Mouse (Mus musculus) testis, adult 2 months (tissue): ENCODE results near the gene Apol6. TPM values are rescaled to one million over a fixed set of nuclear protein-coding genes. Genes with fewer than 3 reads are reported as not detected.

Source experiments
- H3K27ac ChIP-seq: fragments of 200-500 bp; 2 replicates; pipeline ENCODE4 v1.5.1; 2012; ENCODE audit warnings: low read depth, low read length; ENCODE audit not compliant: control insufficient read depth, insufficient read depth
- H3K27me3 ChIP-seq: fragments of 200-500 bp; 2 replicates; pipeline ENCODE4 v1.6.1; 2012; ENCODE audit warnings: mild to moderate bottlenecking, low read length, moderate library complexity; ENCODE audit not compliant: control insufficient read depth, insufficient read depth
- H3K36me3 ChIP-seq: fragments of 200-500 bp; 2 replicates; pipeline ENCODE4 v1.6.1; 2012; ENCODE audit warnings: mild to moderate bottlenecking, low read length; ENCODE audit not compliant: control insufficient read depth, insufficient read depth
- H3K4me1 ChIP-seq: fragments of 200-500 bp; 2 replicates; pipeline ENCODE4 v1.6.1; 2012; ENCODE audit warnings: low read length; ENCODE audit not compliant: control insufficient read depth, insufficient read depth
- H3K4me3 ChIP-seq: fragments of 200-500 bp; 2 replicates; pipeline ENCODE4 v1.5.1; 2012; ENCODE audit warnings: low read depth, mild to moderate bottlenecking, low read length, moderate library complexity, mixed read lengths; ENCODE audit not compliant: control insufficient read depth
- CTCF ChIP-seq: fragments of 200-500 bp; IDR thresholded peaks from 2 replicates; pipeline ENCODE4 v1.5.1; 2012; ENCODE audit warnings: low read depth, mild to moderate bottlenecking, inconsistent platforms, low read length, moderate library complexity; ENCODE audit not compliant: control insufficient read depth, insufficient read depth, insufficient replicate concordance
- POLR2A ChIP-seq: fragments of 200-500 bp; IDR thresholded peaks from 2 replicates; pipeline ENCODE4 v1.6.1; 2012; ENCODE audit warnings: low read depth, mild to moderate bottlenecking, inconsistent platforms, low read length, moderate library complexity; ENCODE audit not compliant: control insufficient read depth
- polyA plus RNA-seq: library from polyadenylated mRNA; depleted of rRNA; stranded (reverse); fragments of >200 nt; gene quantifications from 2 replicates; pipeline ENCODE4 v1.2.3, GENCODE M21; 2012

Apol6 gene
- polyA plus RNA-seq, 1 experiment, result 0.68 TPM

GRCm38 (mm10) chr15:77045609-77046008 is 1.1 kb downstream of the Apol6 start:
- H3K27ac ChIP-seq, result no peak overlapping the region
- H3K36me3 ChIP-seq, result no peaks in the 10 kb centered on the region
- TF ChIP-seq POLR2A (no peak), CTCF (no peak)

GRCm38 (mm10) chr15:77050570-77050969 is 6.0 kb downstream of the Apol6 start, which contains the start of gene Mb:
TSS of gene Mb (minus strand) at chr15:77050670.
- no peak for TF ChIP-seq POLR2A
- no peak for TF ChIP-seq CTCF
- no peaks in the 10 kb centered on the region; the same call in 1 of the 2 replicates for H3K4me1 ChIP-seq
- H3K36me3 ChIP-seq, result no peaks in the 10 kb centered on the region
- H3K4me3 ChIP-seq, result no peak within 1 kb of the TSS
- H3K27me3 ChIP-seq, result no peaks in the 10 kb centered on the region
- H3K27ac ChIP-seq, result no peak within 1 kb of the TSS

More at GRCm38 (mm10) chr15:77045609-77046008, 1.1 kb downstream of the Apol6 start:
- H3K4me1 ChIP-seq, result no peaks in the 10 kb centered on the region; the same call in 1 of the 2 replicates
- no peak overlapping the region for H3K4me3 ChIP-seq
- no peaks in the 10 kb centered on the region for H3K27me3 ChIP-seq

GRCm38 (mm10) chr15:77052176-77052575 is 7.6 kb downstream of the Apol6 start:
- TF ChIP-seq POLR2A, result no peak
- TF ChIP-seq CTCF, result no peak
- Histone ChIP-seq H3K4me3 (no peak overlapping the region), H3K4me1 (no peaks in the 10 kb centered on the region), H3K36me3 (no peaks in the 10 kb centered on the region), H3K27me3 (no peaks in the 10 kb centered on the region), H3K27ac (no peak overlapping the region)

- no peak for TF ChIP-seq CTCF
- TF ChIP-seq POLR2A, result no peak
- Histone ChIP-seq H3K27ac (no peak overlapping the region), H3K27me3 (no peaks in the 10 kb centered on the region), H3K4me1 (no peaks in the 10 kb centered on the region), H3K36me3 (no peaks in the 10 kb centered on the region), H3K4me3 (no peak overlapping the region)
Measured at GRCm38 (mm10) chr15:77053021-77053420, 8.5 kb downstream of the Apol6 start.

- Histone ChIP-seq H3K4me3 (no peak overlapping the region), H3K36me3 (no peaks in the 10 kb centered on the region), H3K27me3 (no peaks in the 10 kb centered on the region), H3K27ac (no peak overlapping the region), H3K4me1 (peaks cover 6% of the 10 kb centered on the region)
- no peak for TF ChIP-seq CTCF
- no peak for TF ChIP-seq POLR2A
Measured at GRCm38 (mm10) chr15:77054611-77055175, 10.2 kb downstream of the Apol6 start.

GRCm38 (mm10) chr15:77056001-77056790 is 11.7 kb downstream of the Apol6 start:
- TF ChIP-seq CTCF, result no peak
- TF ChIP-seq POLR2A, result no peak
- Histone ChIP-seq H3K4me3 (no peak overlapping the region), H3K4me1 (peaks cover 6% of the 10 kb centered on the region), H3K27ac (no peak overlapping the region), H3K27me3 (no peaks in the 10 kb centered on the region), H3K36me3 (no peaks in the 10 kb centered on the region)

GRCm38 (mm10) chr15:77056791-77057051 is 12.2 kb downstream of the Apol6 start:
- Histone ChIP-seq H3K27ac (no peak overlapping the region), H3K27me3 (no peaks in the 10 kb centered on the region), H3K4me1 (peaks cover 6% of the 10 kb centered on the region), H3K4me3 (no peak overlapping the region), H3K36me3 (no peaks in the 10 kb centered on the region)
- TF ChIP-seq CTCF (no peak), POLR2A (no peak)
